Mouse (Mus musculus) right cerebral cortex, adult 18-20 months (tissue): ENCODE measurements around the gene Grm1.
"Not testable (repeated sequence)": the region's sequence is repeated elsewhere in the genome, so short reads cannot be mapped to it uniquely, and the experiment has no call there.

Experiments
- DNase-seq: peaks from one replicate; pipeline ENCODE4 v3.0.0; 2022; ENCODE audit warnings: mixed read lengths

Grm1 gene

GRCm38 (mm10) chr10:11081611-11082398, at the start of gene Grm1:
Grm1 (minus strand) TSS chr10:11082356.
- DNase-seq = peak; percentile 74

GRCm38 (mm10) chr10:11121781-11122180, 39.6 kb upstream of the Grm1 start:
- peak; percentile 5 for DNase-seq

- no peak for DNase-seq
Observed at GRCm38 (mm10) chr10:11098475-11099044, 16.4 kb upstream of the Grm1 start.

GRCm38 (mm10) chr10:11086348-11086747, 4.2 kb upstream of the Grm1 start:
- no peak for DNase-seq

GRCm38 (mm10) chr10:11080725-11081610, 1.2 kb downstream of the Grm1 start:
- DNase-seq = no peak

- peak; percentile 23 for DNase-seq
Observed at GRCm38 (mm10) chr10:11080013-11080724, 2.0 kb downstream of the Grm1 start.

GRCm38 (mm10) chr10:11079506-11079905, 2.6 kb downstream of the Grm1 start:
- DNase-seq = no peak

GRCm38 (mm10) chr10:11065136-11065535, 17.0 kb downstream of the Grm1 start:
- no peak for DNase-seq

- DNase-seq = peak; percentile 61
Observed at GRCm38 (mm10) chr10:11061318-11062071, 20.7 kb downstream of the Grm1 start.

GRCm38 (mm10) chr10:11049361-11049760, 32.8 kb downstream of the Grm1 start:
- peak; percentile 8 for DNase-seq

GRCm38 (mm10) chr10:11045421-11045820, 36.7 kb downstream of the Grm1 start:
- DNase-seq = not testable (repeated sequence)

GRCm38 (mm10) chr10:11044455-11045106, 37.6 kb downstream of the Grm1 start:
- DNase-seq = no peak

- DNase-seq = no peak
Observed at GRCm38 (mm10) chr10:11039323-11039722, 42.8 kb downstream of the Grm1 start.

- no peak for DNase-seq
Observed at GRCm38 (mm10) chr10:11032221-11032620, 49.9 kb downstream of the Grm1 start.

GRCm38 (mm10) chr10:11025764-11026518, 56.2 kb downstream of the Grm1 start:
- no peak for DNase-seq

GRCm38 (mm10) chr10:11018970-11019531, 63.1 kb downstream of the Grm1 start:
- DNase-seq = no peak

GRCm38 (mm10) chr10:11013653-11014052, 68.5 kb downstream of the Grm1 start:
- DNase-seq = peak; percentile 6

- no peak for DNase-seq
Observed at GRCm38 (mm10) chr10:10996766-10997165, 85.4 kb downstream of the Grm1 start.

- DNase-seq = no peak
Observed at GRCm38 (mm10) chr10:10991708-10992107, 90.4 kb downstream of the Grm1 start.

- DNase-seq = no peak
Observed at GRCm38 (mm10) chr10:10971311-10971710, 110.8 kb downstream of the Grm1 start.
